ENCODE assay signal across 11 mouse cellular contexts in genomic region chr13:9775901-9776300, GRCm38 (mm10). TPM values are rescaled to one million over a fixed set of nuclear protein-coding genes. Genes with fewer than 3 reads are reported as not detected.
DNase-seq lines count a peak whose midpoint lies in the region; ATAC-seq and TF ChIP-seq lines count a peak whose summit lies in the region.
"Had no signal": no experiment of that assay in that cellular context is flagged by ENCODE, and none has a peak within 500 bp of the region (broad histone marks: within the 10 kb centered on the region; RNA-seq: fewer than 3 reads in every experiment).

No protein-coding gene starts in this region.

- in situ Hi-C loops in CH12.LX (cut with MboI; ENCODE audit: low pct_ligation_motif_present, low pct_unique_long_range_greater_than_20kb, low sequenced_read_pairs) = no loop called here

- H3K27me3 ChIP-seq in CH12.LX (replicated peaks) = no peaks in the 10 kb centered on the region
- no peaks in the 10 kb centered on the region for H3K27me3 ChIP-seq in liver, embryonic 12.5 days (replicated peaks)
- H3K27me3 ChIP-seq in hindbrain, embryonic 13.5 days = no peaks in the 10 kb centered on the region
- no peaks in the 10 kb centered on the region for H3K27me3 ChIP-seq in midbrain, postnatal 0 days (ENCODE audit: insufficient read depth, low read length)

- dilution Hi-C loops in CH12.LX (cut with MboI; ENCODE audit: extremely low pct_ligation_motif_present, extremely low pct_unique_long_range_greater_than_20kb, low sequenced_read_pairs) = no loop called here

- peak overlapping the region; percentile 56 for H3K9ac ChIP-seq in CH12.LX (ENCODE audit: insufficient read depth, low read depth)
- no peak overlapping the region for H3K9ac ChIP-seq in liver, embryonic 12.5 days
- no peak overlapping the region for H3K9ac ChIP-seq in hindbrain, embryonic 13.5 days
- H3K9ac ChIP-seq in midbrain, postnatal 0 days (replicated peaks; ENCODE audit: low read length, poor library complexity, severe bottlenecking) = no peak overlapping the region

- peak overlapping the region; percentile 94 for H3K4me2 ChIP-seq in CH12.LX (ENCODE audit: insufficient read depth, low read depth, poor library complexity, severe bottlenecking)
- 0 out of 2 replicates have a peak overlapping the region, but pooled peaks have one; percentile 6 for H3K4me2 ChIP-seq in liver, embryonic 12.5 days
- no peak overlapping the region for H3K4me2 ChIP-seq in hindbrain, embryonic 13.5 days
- H3K4me2 ChIP-seq in midbrain, postnatal 0 days (ENCODE audit: low read depth, low read length, poor library complexity, severe bottlenecking) = no peak overlapping the region

- WGBS in liver, embryonic 12.5 days (ENCODE audit: insufficient replicate concordance) = 28% methylated on average over 5 of the region's 5 CpGs
- WGBS in hindbrain, embryonic 13.5 days = 78% methylated on average over 5 of the region's 5 CpGs
- WGBS in midbrain, postnatal 0 days = 86% methylated on average over 5 of the region's 5 CpGs

- 0 out of 2 replicates have a peak, but pooled peaks have one; percentile 37 for TF ChIP-seq EP300 in CH12.LX (IDR thresholded peaks at IDR 0.05; ENCODE audit: low read length)

- H3K4me1 ChIP-seq in CH12.LX (ENCODE audit: control insufficient read depth in 1 of 2, insufficient read depth in 2 of 2) = peaks cover 0 to 22% of the 10 kb centered on the region in 2 experiments; a peak in 2 of 4 replicates
- H3K4me1 ChIP-seq in liver, embryonic 12.5 days = no peaks in the 10 kb centered on the region
- H3K4me1 ChIP-seq in hindbrain, embryonic 13.5 days (replicated peaks) = no peaks in the 10 kb centered on the region
- no peaks in the 10 kb centered on the region for H3K4me1 ChIP-seq in midbrain, postnatal 0 days (ENCODE audit: insufficient read depth, low read length)

- no peak for ATAC-seq in liver, embryonic 12.5 days
- peak; percentile 61; the same call in 1 of the 2 replicates for ATAC-seq in neutrophil, adult 5-6 weeks (ENCODE audit: extremely low read depth, insufficient number of reproducible peaks, low FRiP score, poor library complexity, severe bottlenecking)
- no peak for ATAC-seq in hindbrain, embryonic 13.5 days (ENCODE audit: low FRiP score)
- no peak for ATAC-seq in midbrain, postnatal 0 days (ENCODE audit: low FRiP score)

- DNase-seq in heart, adult 8-10 months (ENCODE audit: low spot score) = peak; percentile 56
- no peak for DNase-seq in heart, postnatal 4 days
- DNase-seq in CH12.LX (ENCODE audit: extremely low read depth) = peak; percentile 47
- DNase-seq in left cerebral cortex, adult 9 months (ENCODE audit: low spot score in 2 of 2) = no peak
- no peak for DNase-seq in midbrain, postnatal 0 days (ENCODE audit: low spot score)
- DNase-seq: adrenal gland, postnatal 25 days; cerebellum, postnatal 14 days; layer of hippocampus, postnatal 36 days had no signal

- no peaks in the 10 kb centered on the region for H3K36me3 ChIP-seq in CH12.LX (replicated peaks in 1 of 2; ENCODE audit: control insufficient read depth in 1 of 2, insufficient read depth in 1 of 2, low read length in 1 of 2)
- no peaks in the 10 kb centered on the region for H3K36me3 ChIP-seq in liver, embryonic 12.5 days
- H3K36me3 ChIP-seq in hindbrain, embryonic 13.5 days = no peaks in the 10 kb centered on the region
- H3K36me3 ChIP-seq in midbrain, postnatal 0 days (ENCODE audit: insufficient read depth, low read length) = no peaks in the 10 kb centered on the region

- TF ChIP-seq RAD21 in CH12.LX (IDR thresholded peaks at IDR 0.05; ENCODE audit: low read depth, low read length) = no peak

- TF ChIP-seq CTCF in CH12.LX (conservative IDR thresholded peaks at IDR 0.05 in 1 of 2, IDR thresholded peaks at IDR 0.05 in 1 of 2; ENCODE audit: low read depth in 2 of 2, low read length in 2 of 2) = no peak
- no peak for TF ChIP-seq CTCF in midbrain, postnatal 0 days (IDR thresholded peaks at IDR 0.05)

- no peak overlapping the region for H3K4me3 ChIP-seq in CH12.LX (replicated peaks in 1 of 3; ENCODE audit: low read depth in 2 of 3, low read length in 2 of 3, poor library complexity in 1 of 3)
- no peak overlapping the region for H3K4me3 ChIP-seq in liver, embryonic 12.5 days
- no peak overlapping the region for H3K4me3 ChIP-seq in hindbrain, embryonic 13.5 days
- no peak overlapping the region for H3K4me3 ChIP-seq in midbrain, postnatal 0 days (ENCODE audit: low read depth, low read length)

- H3K27ac ChIP-seq in CH12.LX (ENCODE audit: insufficient read depth, low read depth) = no peak overlapping the region
- H3K27ac ChIP-seq in liver, embryonic 12.5 days = no peak overlapping the region
- no peak overlapping the region for H3K27ac ChIP-seq in hindbrain, embryonic 13.5 days
- no peak overlapping the region for H3K27ac ChIP-seq in midbrain, postnatal 0 days (ENCODE audit: low read depth, low read length)

- no peaks in the 10 kb centered on the region for H3K79me2 ChIP-seq in CH12.LX (replicated peaks; ENCODE audit: control insufficient read depth, extremely low read depth, insufficient read depth, poor library complexity, severe bottlenecking)

- H3K9me3 ChIP-seq in CH12.LX (replicated peaks; ENCODE audit: low read length) = no peaks in the 10 kb centered on the region
- no peaks in the 10 kb centered on the region for H3K9me3 ChIP-seq in liver, embryonic 12.5 days (replicated peaks)
- H3K9me3 ChIP-seq in hindbrain, embryonic 13.5 days = no peaks in the 10 kb centered on the region
- no peaks in the 10 kb centered on the region for H3K9me3 ChIP-seq in midbrain, postnatal 0 days (ENCODE audit: low read length)

- TF ChIP-seq POLR2A in CH12.LX (IDR thresholded peaks at IDR 0.05; ENCODE audit: low read depth, low read length) = no peak; the same call in 1 of the 2 replicates

TF ChIP-seq in CH12.LX, 34 proteins besides CTCF, POLR2A, EP300 and RAD21:
- peak; percentile 26; the same call in 1 of the 2 replicates for TF ChIP-seq IRF4 (IDR thresholded peaks at IDR 0.05; ENCODE audit: low read depth, low read length)
- no peak for TF ChIP-seq CHD1 (IDR thresholded peaks at IDR 0.05; ENCODE audit: low read depth, low read length)
- 0 out of 2 replicates have a peak, but pooled peaks have one; percentile 40 for TF ChIP-seq TCF12 (IDR thresholded peaks at IDR 0.05; ENCODE audit: low read depth, low read length)
- peak; percentile 66 for TF ChIP-seq NRF1 (IDR thresholded peaks at IDR 0.05; ENCODE audit: low read depth, low read length)
- TF ChIP-seq ELF1 (IDR thresholded peaks at IDR 0.05; ENCODE audit: low read depth, low read length) = peak; percentile 63; the same call in 1 of the 2 replicates
- TF ChIP-seq SIN3A (IDR thresholded peaks at IDR 0.05; ENCODE audit: low read length) = no peak
TF ChIP-seq in CH12.LX: peak in this region for 4.

RNA-seq across cellular contexts. Expression of gene Zmynd11, which starts 10.8 kb away (rescaled TPM):
- 100 to 1,000 TPM; 118 to 129 (median 127) TPM for total RNA-seq in heart, adult 8-10 months (2022)
- total RNA-seq in heart, postnatal 4 days (2021) = 100 to 1,000 TPM; 152 to 155 TPM
- 18.1 and 20.9 TPM in 2 replicates for total RNA-seq in CH12.LX (2012; rRNA removed)
- total RNA-seq in CH12.LX (2014; rRNA removed) = 20.4 and 21.8 TPM in 2 replicates
- 29.3 and 32.2 TPM in 2 replicates for polyA plus RNA-seq in CH12.LX (2012; ENCODE audit: insufficient read length, low read depth)
- polyA plus RNA-seq in liver, embryonic 12.5 days (2016; fragmentation: Nextera tagmentation; extraction: Ambion mirVana) = 39.5 and 41.5 TPM in 2 replicates
- 274 and 348 TPM in 2 replicates for total RNA-seq in neutrophil, adult 5-6 weeks (2017)
- 142 and 145 TPM in 2 replicates for polyA plus RNA-seq in hindbrain, embryonic 13.5 days (2015; fragmentation: Nextera tagmentation; extraction: Ambion mirVana)
- 163 and 222 TPM in 2 replicates for total RNA-seq in midbrain, postnatal 0 days (2014; rRNA removed)
- polyA plus RNA-seq in midbrain, postnatal 0 days (2015; fragmentation: Nextera tagmentation; extraction: Ambion mirVana) = 138 and 157 TPM in 2 replicates

Comparison
In these comparisons a context has a peak if more than half of its experiments do, and no peak if none do; other contexts are left out.
1. DNase-seq: peak in heart, adult 8-10 months (single experiment) and CH12.LX (single experiment); none in heart, postnatal 4 days (single experiment), left cerebral cortex, adult 9 months (0 of 2) and midbrain, postnatal 0 days (single experiment).
2. H3K4me2 ChIP-seq: peak in CH12.LX (single experiment) and liver, embryonic 12.5 days (single experiment); none in hindbrain, embryonic 13.5 days (single experiment) and midbrain, postnatal 0 days (single experiment).